8 mouse cellular contexts compared by ENCODE assay signal in the genomic region with DNA sequence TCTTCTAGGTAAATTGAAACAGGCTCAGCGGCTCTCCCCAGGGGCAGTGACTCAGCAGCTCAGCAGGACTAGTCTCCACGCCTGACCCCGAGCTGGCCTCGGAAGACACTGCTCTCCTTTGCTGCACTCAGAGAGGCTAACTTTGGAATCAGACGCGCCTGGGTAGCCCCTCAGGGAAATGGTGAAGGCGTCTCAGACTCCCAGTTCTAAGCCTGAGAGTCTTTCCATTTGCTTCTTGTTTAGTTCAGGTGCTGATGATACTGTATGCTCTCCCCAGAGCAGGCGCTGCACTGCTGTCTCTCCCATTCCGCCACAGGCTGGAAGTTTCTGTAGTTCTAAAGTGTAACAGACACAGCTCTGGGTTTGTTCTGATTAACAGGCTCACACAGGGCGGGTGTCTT. TPM values are rescaled to one million over a fixed set of nuclear protein-coding genes. Genes with fewer than 3 reads are reported as not detected.
DNase-seq lines count a peak whose midpoint lies in the region; ATAC-seq and TF ChIP-seq lines count a peak whose summit lies in the region.

No protein-coding gene starts in this region.

- H3K9me3 ChIP-seq in embryonic facial prominence, embryonic 13.5 days, result no peaks in the 10 kb centered on the region
- H3K9me3 ChIP-seq in heart, postnatal 0 days (replicated peaks; ENCODE audit: control insufficient read depth, low read length), result no peaks in the 10 kb centered on the region
- H3K9me3 ChIP-seq in midbrain, embryonic 14.5 days (ENCODE audit: control insufficient read depth, low read length), result no peaks in the 10 kb centered on the region

- WGBS in lung, adult 2 months, result 21% methylated on average over 10 of the region's 10 CpGs
- 3% methylated on average over 10 of the region's 10 CpGs for WGBS in embryonic facial prominence, embryonic 13.5 days
- WGBS in heart, postnatal 0 days, result 12% methylated on average over 10 of the region's 10 CpGs
- 9% methylated on average over 10 of the region's 10 CpGs for WGBS in midbrain, embryonic 14.5 days

- peak overlapping the region; percentile 75 for H3K27ac ChIP-seq in embryonic facial prominence, embryonic 13.5 days
- peak overlapping the region; percentile 28 for H3K27ac ChIP-seq in heart, postnatal 0 days (ENCODE audit: low read depth)
- H3K27ac ChIP-seq in midbrain, embryonic 14.5 days (replicated peaks; ENCODE audit: low read depth, low read length), result 0 out of 2 replicates have a peak overlapping the region, but pooled peaks have one; percentile 9

- ATAC-seq in embryonic facial prominence, embryonic 13.5 days (ENCODE audit: insufficient number of reproducible peaks, insufficient read depth, low FRiP score, low TSS enrichment, low read depth), result no peak
- ATAC-seq in heart, postnatal 0 days (ENCODE audit: insufficient read depth, low read depth), result no peak
- ATAC-seq in midbrain, embryonic 14.5 days (ENCODE audit: low FRiP score, low TSS enrichment), result no peak

- H3K4me3 ChIP-seq in lung, adult 2 months (replicated peaks; ENCODE audit: extremely low read depth, low read depth, low read length), result no peak overlapping the region
- peak overlapping the region; percentile 34 for H3K4me3 ChIP-seq in embryonic facial prominence, embryonic 13.5 days
- 0 out of 2 replicates have a peak overlapping the region, but pooled peaks have one; percentile 2 for H3K4me3 ChIP-seq in heart, postnatal 0 days (ENCODE audit: low read depth, low read length)
- H3K4me3 ChIP-seq in midbrain, embryonic 14.5 days (replicated peaks; ENCODE audit: low read depth, low read length), result no peak overlapping the region

- H3K27me3 ChIP-seq in embryonic facial prominence, embryonic 13.5 days, result no peaks in the 10 kb centered on the region
- peaks cover 16% of the 10 kb centered on the region for H3K27me3 ChIP-seq in heart, postnatal 0 days (ENCODE audit: control insufficient read depth, insufficient read depth, low read length)
- H3K27me3 ChIP-seq in midbrain, embryonic 14.5 days (ENCODE audit: control insufficient read depth, insufficient read depth, low read length), result peaks cover 16% of the 10 kb centered on the region; the same call in 1 of the 2 replicates

- peaks cover 18% of the 10 kb centered on the region for H3K36me3 ChIP-seq in embryonic facial prominence, embryonic 13.5 days
- no peaks in the 10 kb centered on the region for H3K36me3 ChIP-seq in heart, postnatal 0 days (replicated peaks; ENCODE audit: control insufficient read depth, insufficient read depth, low read length)
- no peaks in the 10 kb centered on the region for H3K36me3 ChIP-seq in midbrain, embryonic 14.5 days (ENCODE audit: control insufficient read depth, insufficient read depth, low read length)

- peak overlapping the region; percentile 99 for H3K4me2 ChIP-seq in embryonic facial prominence, embryonic 13.5 days
- peak overlapping the region; percentile 34 for H3K4me2 ChIP-seq in heart, postnatal 0 days (ENCODE audit: low read depth, low read length)
- H3K4me2 ChIP-seq in midbrain, embryonic 14.5 days (ENCODE audit: low read length), result peak overlapping the region; percentile 98

- peak; percentile 46 for DNase-seq in lung, adult 2 months
- DNase-seq in lung, postnatal 10 days, result no peak
- peak; percentile 37 for DNase-seq in heart, postnatal 0 days (ENCODE audit: low spot score)
- DNase-seq in kidney, postnatal 36 days, result peak; percentile 61 to 69
- DNase-seq in midbrain, embryonic 14.5 days, result peak; percentile 42
- DNase-seq in right cerebral cortex, postnatal 14 days, result no peak
- DNase-seq in frontal cortex, postnatal 25 days (ENCODE audit: low spot score in 2 of 2), result no peak

- no peak for TF ChIP-seq CTCF in lung, adult 2 months (IDR thresholded peaks at IDR 0.05; ENCODE audit: insufficient read depth, low read length)
- no peak for TF ChIP-seq CTCF in heart, postnatal 0 days (IDR thresholded peaks at IDR 0.05; ENCODE audit: low read depth)

- no peak for TF ChIP-seq POLR2A in lung, adult 2 months (IDR thresholded peaks at IDR 0.05; ENCODE audit: borderline replicate concordance, extremely low read depth, low read depth, low read length)

- TF ChIP-seq EP300 in heart, postnatal 0 days (IDR thresholded peaks at IDR 0.05; ENCODE audit: low read depth), result no peak

- H3K4me1 ChIP-seq in lung, adult 2 months (ENCODE audit: control insufficient read depth, insufficient read depth, low read length), result peaks cover 10% of the 10 kb centered on the region; the same call in 1 of the 2 replicates
- H3K4me1 ChIP-seq in embryonic facial prominence, embryonic 13.5 days, result peaks cover 75% of the 10 kb centered on the region
- peaks cover 30% of the 10 kb centered on the region for H3K4me1 ChIP-seq in heart, postnatal 0 days (ENCODE audit: control insufficient read depth, insufficient read depth)
- H3K4me1 ChIP-seq in midbrain, embryonic 14.5 days (ENCODE audit: control insufficient read depth, insufficient read depth, low read length), result peaks cover 25% of the 10 kb centered on the region

- H3K9ac ChIP-seq in embryonic facial prominence, embryonic 13.5 days, result peak overlapping the region; percentile 61
- H3K9ac ChIP-seq in heart, postnatal 0 days (replicated peaks; ENCODE audit: low read depth, low read length), result no peak overlapping the region
- no peak overlapping the region for H3K9ac ChIP-seq in midbrain, embryonic 14.5 days (replicated peaks; ENCODE audit: low read length)

RNA-seq across cellular contexts. Expression of a gene that starts 5.4 kb away (rescaled TPM):
- 39.4 and 41.0 TPM in 2 replicates for polyA plus RNA-seq in lung, adult 2 months (2012; rRNA removed)
- 13.4 and 13.7 TPM in 2 replicates for polyA plus RNA-seq in embryonic facial prominence, embryonic 13.5 days (2015; fragmentation: Nextera tagmentation; extraction: Ambion mirVana)
- total RNA-seq in heart, postnatal 0 days (2014; rRNA removed; ENCODE audit: low replicate concordance), result 7.5 and 9.0 TPM in 2 replicates
- polyA plus RNA-seq in heart, postnatal 0 days (2015; fragmentation: Nextera tagmentation; extraction: Ambion mirVana), result 1.0 and 1.3 TPM in 2 replicates
- 4.2 TPM in 2 replicates for polyA plus RNA-seq in midbrain, embryonic 14.5 days (2014; fragmentation: Nextera tagmentation; extraction: Ambion mirVana)

RNA-seq across cellular contexts. Expression of a gene that starts 28.4 kb away (rescaled TPM):
- polyA plus RNA-seq in lung, adult 2 months (2012; rRNA removed), result 1.6 and 2.5 TPM in 2 replicates
- polyA plus RNA-seq in embryonic facial prominence, embryonic 13.5 days (2015; fragmentation: Nextera tagmentation; extraction: Ambion mirVana), result 2.7 and 2.8 TPM in 2 replicates
- not detected in 2 replicates for total RNA-seq in heart, postnatal 0 days (2014; rRNA removed; ENCODE audit: low replicate concordance)
- polyA plus RNA-seq in heart, postnatal 0 days (2015; fragmentation: Nextera tagmentation; extraction: Ambion mirVana), result 0.14 and 0.65 TPM in 2 replicates
- polyA plus RNA-seq in midbrain, embryonic 14.5 days (2014; fragmentation: Nextera tagmentation; extraction: Ambion mirVana), result 7.9 and 10.3 TPM in 2 replicates

Comparison
In these comparisons a context has a peak if more than half of its experiments do, and no peak if none do; other contexts are left out.
1. DNase-seq: peak in lung, adult 2 months (single experiment), heart, postnatal 0 days (single experiment), kidney, postnatal 36 days (2 of 2) and midbrain, embryonic 14.5 days (single experiment); none in lung, postnatal 10 days (single experiment), right cerebral cortex, postnatal 14 days (single experiment) and frontal cortex, postnatal 25 days (0 of 2).
2. H3K4me3 ChIP-seq: peak in embryonic facial prominence, embryonic 13.5 days (single experiment) and heart, postnatal 0 days (single experiment); none in lung, adult 2 months (single experiment) and midbrain, embryonic 14.5 days (single experiment).
3. H3K27ac ChIP-seq: peak in every context shown above with its lines; median percentile 75 in embryonic facial prominence, embryonic 13.5 days; 28 in heart, postnatal 0 days; 9 in midbrain, embryonic 14.5 days.
4. H3K4me2 ChIP-seq: peak in every context shown above with its lines; median percentile 99 in embryonic facial prominence, embryonic 13.5 days; 98 in midbrain, embryonic 14.5 days; 34 in heart, postnatal 0 days.